Mouse (Mus musculus) embryonic facial prominence, embryonic 12.5 days (tissue): Measurements from ENCODE around the gene Rpa3. TPM values are rescaled to one million over a fixed set of nuclear protein-coding genes. Genes with fewer than 3 reads are reported as not detected.

ENCODE experiments used
- ATAC-seq: fragments of 200-750 bp; cut with Nextera tagmentation; 2 replicates; pipeline ENCODE4 v1.8.0; 2017; ENCODE audit not compliant: insufficient number of reproducible peaks, insufficient read depth, low FRiP score, low TSS enrichment
- H3K27ac ChIP-seq: fragments of 300-500 bp; sonication (generic); 2 replicates; pipeline ENCODE4 v1.5.1; 2016; ENCODE audit warnings: mild to moderate bottlenecking
- H3K27me3 ChIP-seq: fragments of 300-500 bp; sonication (generic); 2 replicates; pipeline ENCODE4 v1.6.1; 2016; ENCODE audit warnings: mild to moderate bottlenecking, moderate library complexity
- H3K36me3 ChIP-seq: fragments of 300-500 bp; sonication (generic); 2 replicates; pipeline ENCODE4 v1.6.1; 2016; ENCODE audit warnings: mild to moderate bottlenecking
- H3K4me1 ChIP-seq: fragments of 300-500 bp; sonication (generic); 2 replicates; pipeline ENCODE4 v1.6.1; 2016
- H3K4me2 ChIP-seq: fragments of 300-500 bp; sonication (generic); replicated peaks from 2 replicates; pipeline ENCODE4 v1.6.1; 2016; ENCODE audit warnings: mild to moderate bottlenecking, moderate library complexity
- H3K4me3 ChIP-seq: fragments of 300-500 bp; sonication (generic); 2 replicates; pipeline ENCODE4 v1.5.1; 2016; ENCODE audit warnings: mild to moderate bottlenecking
- H3K9ac ChIP-seq: fragments of 300-500 bp; sonication (generic); 2 replicates; pipeline ENCODE4 v1.6.1; 2016; ENCODE audit warnings: mild to moderate bottlenecking, moderate library complexity
- H3K9me3 ChIP-seq: fragments of 300-500 bp; sonication (generic); 2 replicates; pipeline ENCODE4 v1.6.1; 2016; ENCODE audit warnings: mild to moderate bottlenecking, moderate library complexity
- WGBS: fragments of 180-500 bp; shearing (Covaris S2); methylation state at CpG from one replicate; pipeline ENCODE4 v1.1.7; 2016; 5-methylcytosine and 5-hydroxymethylcytosine counted together
- polyA plus RNA-seq: library from polyadenylated mRNA; unstranded; fragments of >200 nt; fragmentation: Nextera tagmentation; extraction: Ambion mirVana; gene quantifications from 2 replicates; pipeline ENCODE4 v1.2.1, GENCODE M21; 2016

Gene Rpa3
- 179 and 181 TPM in 2 replicates for polyA plus RNA-seq

DNA sequence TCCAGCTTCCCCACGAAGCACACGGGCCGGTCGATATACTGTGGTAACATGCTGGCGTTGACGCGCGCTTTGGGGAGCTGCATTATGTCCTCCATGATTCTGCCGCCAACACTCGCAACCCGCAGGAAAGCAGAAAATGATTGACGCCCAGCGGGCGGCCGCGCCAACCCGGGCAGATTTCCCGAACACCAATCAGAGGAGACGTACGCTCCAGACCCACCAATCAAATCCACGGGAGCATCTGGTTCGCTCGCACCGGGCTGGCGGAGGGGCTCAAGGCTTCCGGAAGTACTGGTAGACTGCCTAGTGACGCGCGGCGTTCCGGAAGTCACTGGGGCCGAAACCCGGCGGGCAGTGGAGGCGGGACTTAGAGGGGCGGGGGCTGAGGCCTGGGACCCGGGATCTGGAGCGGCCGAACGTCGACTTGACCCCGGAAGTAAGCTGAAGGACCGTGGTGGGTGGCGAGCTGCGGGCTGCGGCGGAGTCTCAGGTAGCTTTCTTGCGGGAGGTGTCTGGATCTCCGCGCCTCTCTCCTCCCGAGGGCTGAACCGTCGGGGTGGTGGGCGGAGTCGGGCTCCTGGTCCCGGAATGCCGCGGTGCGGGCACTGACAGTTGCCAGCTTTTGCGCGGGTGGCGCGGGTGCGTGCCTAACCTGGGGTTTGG lies at the start of gene Rpa3, which contains the start of the genes Umad1 and Gm45062:
TSS of gene Rpa3 (minus strand) at position 170 of the 663 bp plus-strand sequence.
TSS of gene Umad1 (plus strand) at position 285 of the 663 bp plus-strand sequence.
TSS of gene Gm45062 (plus strand) at position 447 of the 663 bp plus-strand sequence.
- Histone ChIP-seq H3K36me3 (peaks cover 9% of the 10 kb centered on the region), H3K9ac (peak within 1 kb of the TSS; percentile 81), H3K4me3 (peak within 1 kb of the TSS; percentile 65), H3K4me2 (peak within 1 kb of the TSS; percentile 71), H3K9me3 (no peaks in the 10 kb centered on the region), H3K4me1 (0 out of 2 replicates have a peak, but pooled peaks cover 3% of the 10 kb centered on the region), H3K27ac (peak within 1 kb of the TSS; percentile 72), H3K27me3 (no peaks in the 10 kb centered on the region)
- ATAC-seq, result peak; percentile 100
- under 1% methylated on average over 64 of the region's 64 CpGs for WGBS

DNA sequence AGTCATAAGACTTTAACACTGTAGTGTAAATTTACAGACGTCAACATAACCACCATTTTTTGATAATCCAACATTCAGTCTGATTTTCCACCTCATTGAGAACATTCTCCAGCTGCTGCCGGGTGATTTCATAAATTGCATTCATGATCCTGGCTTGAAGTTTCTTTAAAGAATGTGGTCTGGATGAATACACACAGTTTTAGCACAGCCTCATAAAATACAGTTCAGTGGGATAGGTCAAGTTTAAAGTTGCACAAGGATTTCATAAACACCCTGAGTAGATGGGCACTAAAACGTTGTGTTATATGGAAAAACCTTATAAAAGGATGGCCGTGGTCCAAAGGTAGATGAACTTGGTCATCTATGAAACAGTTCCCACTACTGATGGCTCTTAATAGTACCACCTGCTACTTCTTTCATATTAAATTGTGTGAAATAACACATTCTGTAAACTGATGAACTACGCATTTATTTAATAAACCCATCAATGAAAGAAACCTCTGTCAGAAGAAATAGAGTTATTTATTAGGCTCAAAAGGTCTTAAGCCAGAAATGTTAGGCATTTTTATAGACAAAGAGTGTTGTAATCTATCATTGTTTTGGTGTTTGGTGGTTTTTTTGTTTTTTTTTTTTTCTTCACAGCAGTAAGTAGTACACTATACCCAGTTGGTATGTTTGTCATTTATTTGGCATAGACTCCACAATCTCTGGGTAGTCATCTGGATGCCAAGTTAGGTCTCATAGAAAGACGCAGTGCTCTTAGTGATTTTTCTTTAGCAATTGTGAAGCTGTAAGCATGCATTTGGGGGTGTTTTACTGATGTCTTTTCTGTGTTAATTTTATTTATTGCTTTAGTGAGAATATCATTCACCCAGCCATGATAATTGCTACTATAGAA lies 49.2 kb upstream of the Rpa3 start:
- whole genome bisulfite sequencing, result 82% methylated on average over 6 of the region's 6 CpGs
- Histone ChIP-seq H3K9me3 (no peaks in the 10 kb centered on the region), H3K4me3 (no peak overlapping the region), H3K4me1 (no peaks in the 10 kb centered on the region), H3K27me3 (no peaks in the 10 kb centered on the region), H3K36me3 (no peaks in the 10 kb centered on the region), H3K27ac (no peak overlapping the region), H3K9ac (no peak overlapping the region), H3K4me2 (no peak overlapping the region)
- ATAC-seq, result no peak

DNA sequence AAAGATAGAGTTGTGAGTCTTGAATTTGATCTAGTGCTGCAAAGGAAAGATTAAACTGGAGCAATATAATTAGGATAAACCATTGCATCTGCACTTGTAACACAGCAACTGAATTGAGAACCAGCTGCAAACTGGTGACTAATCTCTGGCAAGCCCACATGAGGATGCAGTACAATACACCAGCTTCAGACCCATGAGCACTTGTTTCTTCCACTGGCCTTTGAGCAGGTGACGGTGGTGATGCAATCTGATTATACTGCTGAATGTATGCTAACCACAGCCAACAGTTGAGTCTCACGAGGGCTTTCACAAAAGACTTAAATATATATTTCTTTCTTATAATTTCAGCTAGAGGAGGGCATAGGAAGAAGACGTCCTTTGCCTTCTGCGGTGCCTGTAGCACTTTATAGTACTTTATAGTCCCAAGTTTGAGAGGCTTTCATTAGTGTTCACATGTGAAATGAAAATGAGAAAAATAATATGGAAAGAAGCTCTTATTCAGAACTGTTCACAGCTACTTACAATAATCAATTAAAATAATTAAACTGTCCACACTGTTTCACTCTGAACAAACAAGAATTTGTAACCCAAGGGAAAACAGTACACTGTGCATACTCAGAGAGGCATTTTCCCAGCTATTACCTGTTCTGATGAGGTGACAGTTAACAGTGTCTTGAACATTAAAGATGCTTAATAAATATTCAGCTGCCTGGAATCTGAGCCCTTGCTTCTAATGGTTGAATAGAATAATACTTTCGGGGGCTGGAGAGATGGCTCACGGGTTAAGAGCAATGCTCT lies 40.3 kb upstream of the Rpa3 start:
- H3K4me1 ChIP-seq, result 0 out of 2 replicates have a peak, but pooled peaks cover 2% of the 10 kb centered on the region
- 85% methylated on average over 6 of the region's 6 CpGs for WGBS
- no peak overlapping the region for H3K4me2 ChIP-seq
- no peak overlapping the region for H3K27ac ChIP-seq
- no peak for ATAC-seq
- no peaks in the 10 kb centered on the region for H3K27me3 ChIP-seq
- H3K9ac ChIP-seq, result no peak overlapping the region
- H3K36me3 ChIP-seq, result no peaks in the 10 kb centered on the region
- H3K9me3 ChIP-seq, result no peaks in the 10 kb centered on the region
- H3K4me3 ChIP-seq, result no peak overlapping the region

DNA sequence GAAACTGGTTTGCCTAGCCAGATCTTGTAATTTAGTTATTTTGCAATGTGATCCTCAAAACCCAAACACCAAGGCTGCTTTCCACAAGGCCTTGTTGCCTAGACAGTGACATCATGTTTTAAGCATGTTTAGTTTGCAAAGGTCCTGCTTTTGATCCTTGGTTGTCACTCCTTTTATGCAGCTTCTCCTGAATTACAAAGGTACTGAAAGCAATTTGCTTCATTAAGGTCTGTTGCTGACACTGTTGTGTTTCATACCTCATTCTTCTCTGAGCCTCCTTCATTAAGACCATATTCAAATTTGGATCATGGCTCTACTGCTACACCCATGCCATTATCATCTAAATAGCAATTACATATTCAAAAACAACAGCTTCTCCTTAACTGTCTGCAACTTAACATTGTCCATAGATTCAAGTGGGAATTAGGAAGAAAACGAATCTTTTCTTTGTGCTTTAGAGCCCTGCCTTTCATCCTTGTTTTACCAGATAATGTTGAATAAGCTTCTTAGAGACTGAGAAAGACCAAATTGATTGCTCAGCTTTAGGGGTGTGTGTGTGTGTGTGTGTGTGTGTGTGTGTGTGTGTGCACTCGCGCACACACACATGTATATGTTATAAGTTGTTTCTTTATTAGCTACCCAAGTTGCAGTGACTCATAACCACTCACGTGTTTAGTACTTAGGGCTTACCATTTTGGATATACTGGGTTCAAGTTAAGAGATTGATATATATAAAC lies 35.2 kb upstream of the Rpa3 start:
- whole genome bisulfite sequencing, result 77% methylated on average over 4 of the region's 4 CpGs
- H3K4me2 ChIP-seq, result no peak overlapping the region
- H3K27me3 ChIP-seq, result no peaks in the 10 kb centered on the region

DNA sequence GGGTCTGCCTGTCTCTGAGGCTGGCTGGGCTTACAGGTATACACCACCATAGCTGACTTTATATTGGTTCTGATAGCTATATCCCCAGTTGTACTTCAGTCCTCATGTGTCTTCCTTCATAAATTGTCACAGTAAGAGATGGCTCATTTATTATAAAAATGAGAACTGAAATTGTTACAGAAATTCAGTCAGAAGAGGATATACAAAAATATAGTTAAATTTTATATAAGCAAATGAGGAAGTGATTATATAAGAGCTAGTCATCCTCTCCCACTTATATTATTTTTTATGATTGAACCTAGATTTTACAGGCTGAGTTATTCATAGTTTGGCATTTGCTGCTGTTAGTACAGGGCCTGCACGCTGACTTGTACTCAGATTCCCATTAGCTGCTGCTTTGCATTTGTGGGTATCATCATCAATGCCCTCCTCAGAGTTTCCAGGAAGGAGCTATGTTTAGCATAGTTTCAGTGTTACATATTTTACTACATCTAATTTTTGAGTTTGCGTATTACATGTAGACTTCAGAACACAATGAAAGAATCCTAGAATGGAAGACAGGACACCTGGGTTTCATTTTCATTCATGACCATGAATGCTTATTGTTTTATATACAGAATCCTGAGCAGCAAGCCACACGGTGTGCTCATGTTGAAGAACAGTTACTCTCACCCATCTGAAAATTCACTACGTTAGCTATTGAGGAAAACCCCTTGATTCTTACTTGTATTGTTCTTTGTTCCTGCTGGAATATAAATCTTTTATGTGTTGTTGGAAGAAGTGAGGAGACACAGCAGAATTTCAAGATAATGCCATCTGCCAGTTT lies 30.0 kb upstream of the Rpa3 start:
- H3K27me3 ChIP-seq, result no peaks in the 10 kb centered on the region
- ATAC-seq, result no peak
- no peaks in the 10 kb centered on the region for H3K36me3 ChIP-seq
- H3K4me3 ChIP-seq, result no peak overlapping the region
- no peak overlapping the region for H3K9ac ChIP-seq
- 72% methylated on average over 4 of the region's 4 CpGs for WGBS
- H3K27ac ChIP-seq, result no peak overlapping the region
- H3K4me1 ChIP-seq, result peaks cover 1% of the 10 kb centered on the region; the same call in 1 of the 2 replicates
- no peak overlapping the region for H3K4me2 ChIP-seq
- H3K9me3 ChIP-seq, result no peaks in the 10 kb centered on the region

More for the DNA sequence above, 35.2 kb upstream of the Rpa3 start:
- no peak overlapping the region for H3K27ac ChIP-seq
- no peaks in the 10 kb centered on the region for H3K9me3 ChIP-seq
- no peak for ATAC-seq
- H3K36me3 ChIP-seq, result no peaks in the 10 kb centered on the region
- no peak overlapping the region for H3K4me3 ChIP-seq
- H3K9ac ChIP-seq, result no peak overlapping the region
- H3K4me1 ChIP-seq, result peaks cover 6% of the 10 kb centered on the region; the same call in 1 of the 2 replicates

DNA sequence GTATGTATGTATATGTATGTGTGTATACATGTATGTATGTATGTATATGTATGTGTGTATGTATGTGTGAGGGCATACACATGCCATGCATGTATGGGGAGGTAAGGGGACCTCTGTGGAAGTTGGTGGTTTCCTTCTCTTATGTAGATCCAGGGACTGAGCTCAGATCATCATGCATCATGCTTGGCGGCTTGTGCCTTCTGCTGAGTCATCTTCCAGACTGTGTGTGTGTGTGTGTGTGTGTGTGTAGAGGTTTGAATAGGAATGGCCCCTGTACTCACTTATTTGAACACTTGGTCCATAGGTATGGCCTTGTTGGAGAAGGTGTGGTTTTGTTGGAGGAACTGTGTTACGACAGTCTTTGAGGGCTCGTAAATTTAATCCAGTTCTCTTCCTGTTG lies 27.2 kb upstream of the Rpa3 start:
- no peaks in the 10 kb centered on the region for H3K9me3 ChIP-seq
- no peak overlapping the region for H3K4me2 ChIP-seq

DNA sequence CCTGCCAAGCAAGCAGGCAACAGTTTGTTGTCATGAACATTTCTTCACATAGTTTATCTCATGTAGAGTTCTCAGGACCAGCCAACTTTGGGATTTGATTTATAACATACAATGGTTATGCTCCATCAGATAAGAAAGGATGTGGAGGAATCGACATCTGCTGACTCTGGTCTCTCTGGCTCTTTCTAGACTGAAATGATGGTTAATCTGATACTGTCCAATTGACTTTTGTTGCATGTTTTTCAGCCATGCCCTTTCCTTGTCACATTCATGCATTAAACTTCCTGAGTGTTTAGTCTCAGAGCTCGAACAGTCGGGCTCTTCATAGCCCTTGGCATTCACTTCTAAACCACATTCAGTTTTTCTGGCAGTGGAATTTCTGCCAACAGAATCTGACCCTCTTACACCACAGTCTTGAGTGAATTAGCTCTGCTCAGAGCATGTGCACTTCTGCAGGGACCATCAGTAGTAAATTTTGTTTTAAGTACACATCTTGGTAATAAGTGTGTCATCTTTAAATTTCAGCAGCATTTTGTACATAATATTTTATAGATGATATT lies 26.5 kb upstream of the Rpa3 start:
- H3K9ac ChIP-seq, result no peak overlapping the region
- no peaks in the 10 kb centered on the region for H3K36me3 ChIP-seq
- no peak overlapping the region for H3K4me2 ChIP-seq
- H3K27me3 ChIP-seq, result no peaks in the 10 kb centered on the region
- H3K27ac ChIP-seq, result no peak overlapping the region
- 70% methylated on average over 3 of the region's 3 CpGs for whole genome bisulfite sequencing
- H3K9me3 ChIP-seq, result no peaks in the 10 kb centered on the region
- no peak for ATAC-seq
- H3K4me1 ChIP-seq, result no peaks in the 10 kb centered on the region
- H3K4me3 ChIP-seq, result no peak overlapping the region

More for the DNA sequence above, 27.2 kb upstream of the Rpa3 start:
- no peaks in the 10 kb centered on the region for H3K4me1 ChIP-seq
- WGBS, result 94% methylated on average over 3 of the region's 3 CpGs
- no peak overlapping the region for H3K27ac ChIP-seq
- no peaks in the 10 kb centered on the region for H3K36me3 ChIP-seq
- no peak overlapping the region for H3K9ac ChIP-seq
- no peaks in the 10 kb centered on the region for H3K27me3 ChIP-seq
- no peak for ATAC-seq
- no peak overlapping the region for H3K4me3 ChIP-seq

DNA sequence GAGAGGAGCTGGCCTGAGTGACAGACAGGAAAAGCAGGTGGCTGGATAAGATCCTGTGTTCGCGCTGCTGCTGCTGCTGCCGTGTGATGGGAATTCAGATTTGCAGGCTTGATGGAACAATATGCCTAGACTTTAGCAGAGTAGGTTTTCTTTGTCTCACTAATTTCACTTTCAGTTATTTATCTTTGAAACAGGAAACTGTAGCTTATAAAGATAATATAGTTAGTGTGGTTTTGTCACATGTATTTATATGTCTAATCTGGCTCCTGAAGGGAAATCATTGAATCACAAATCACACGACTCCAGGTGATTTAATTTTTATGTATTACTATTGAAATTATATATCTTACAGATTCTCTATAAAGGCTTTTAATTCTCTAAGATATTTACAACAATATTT lies 24.3 kb upstream of the Rpa3 start:
- Histone ChIP-seq H3K4me1 (no peaks in the 10 kb centered on the region), H3K27ac (no peak overlapping the region), H3K4me2 (no peak overlapping the region), H3K27me3 (no peaks in the 10 kb centered on the region), H3K36me3 (no peaks in the 10 kb centered on the region), H3K9ac (no peak overlapping the region), H3K9me3 (no peaks in the 10 kb centered on the region), H3K4me3 (no peak overlapping the region)
- no peak for ATAC-seq
- WGBS, result 77% methylated on average over 4 of the region's 4 CpGs

DNA sequence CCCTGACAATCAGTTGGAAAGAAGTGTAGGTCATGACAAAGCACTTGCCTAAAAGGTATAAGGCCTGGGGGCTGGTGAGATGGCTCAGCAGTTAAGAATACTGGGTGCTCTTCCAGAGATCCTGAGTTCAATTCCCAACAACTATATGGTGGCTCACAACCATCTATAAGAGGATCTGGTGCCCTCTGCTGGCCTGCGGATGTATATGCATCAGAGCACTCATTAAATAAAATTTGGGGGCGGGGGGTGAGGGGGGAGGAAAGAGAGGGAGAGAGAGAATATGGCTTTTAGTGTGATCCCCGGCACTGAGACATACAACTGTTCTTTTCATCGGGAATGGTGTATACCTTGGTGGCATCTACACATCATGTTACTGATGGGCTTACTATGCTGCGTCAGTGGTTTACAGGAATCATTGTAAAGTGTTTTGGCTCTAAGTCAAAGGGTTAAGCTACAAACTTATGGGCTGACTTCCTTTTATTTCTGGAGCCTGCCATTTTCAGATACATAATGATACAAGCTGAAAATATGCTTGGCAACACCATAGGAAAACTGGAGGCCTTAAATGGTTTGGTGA lies 19.5 kb upstream of the Rpa3 start:
- WGBS, result 77% methylated on average over 5 of the region's 5 CpGs

DNA sequence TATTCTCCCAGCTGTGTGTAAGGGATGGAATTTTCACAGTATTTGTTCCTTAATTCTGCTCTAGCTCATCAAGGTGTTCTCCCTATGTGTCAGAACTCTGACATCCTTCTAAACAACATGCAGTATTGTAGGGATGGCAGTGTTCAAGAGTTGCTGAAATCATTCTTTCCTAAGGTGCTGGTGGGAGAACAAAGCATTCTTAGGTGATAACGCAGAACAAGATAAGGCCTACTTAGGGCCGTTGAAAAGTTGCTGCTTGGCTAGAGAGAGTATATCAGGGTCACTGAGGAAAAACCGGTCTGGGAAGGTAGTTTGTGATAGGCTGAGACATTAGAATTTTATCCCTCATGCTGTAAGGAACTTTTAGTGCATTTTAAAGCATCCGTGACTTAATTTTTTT lies 17.5 kb upstream of the Rpa3 start:
- no peak overlapping the region for H3K4me2 ChIP-seq
- no peaks in the 10 kb centered on the region for H3K27me3 ChIP-seq
- H3K9me3 ChIP-seq, result no peaks in the 10 kb centered on the region
- H3K4me1 ChIP-seq, result no peaks in the 10 kb centered on the region
- no peak overlapping the region for H3K9ac ChIP-seq
- no peak overlapping the region for H3K4me3 ChIP-seq
- H3K27ac ChIP-seq, result no peak overlapping the region
- ATAC-seq, result no peak
- 83% methylated on average over 4 of the region's 4 CpGs for WGBS
- no peaks in the 10 kb centered on the region for H3K36me3 ChIP-seq

More for the DNA sequence above, 19.5 kb upstream of the Rpa3 start:
- H3K4me1 ChIP-seq, result no peaks in the 10 kb centered on the region
- H3K4me2 ChIP-seq, result no peak overlapping the region
- H3K9me3 ChIP-seq, result no peaks in the 10 kb centered on the region
- no peaks in the 10 kb centered on the region for H3K36me3 ChIP-seq
- H3K4me3 ChIP-seq, result no peak overlapping the region
- no peaks in the 10 kb centered on the region for H3K27me3 ChIP-seq
- no peak overlapping the region for H3K27ac ChIP-seq
- H3K9ac ChIP-seq, result no peak overlapping the region
- ATAC-seq, result no peak
